Mouse (Mus musculus) kidney, postnatal 25 days (tissue): Measurements from ENCODE around the gene Gm11238.
"Not testable (repeated sequence)": the region's sequence is repeated elsewhere in the genome, so short reads cannot be mapped to it uniquely, and the experiment has no call there.

Experiments used
- DNase-seq, 2 experiments: peaks; one replicate each; pipeline ENCODE4 v3.0.0; 2021; ENCODE audit warnings: mixed read lengths in 2 of 2

Gene Gm11238

DNA sequence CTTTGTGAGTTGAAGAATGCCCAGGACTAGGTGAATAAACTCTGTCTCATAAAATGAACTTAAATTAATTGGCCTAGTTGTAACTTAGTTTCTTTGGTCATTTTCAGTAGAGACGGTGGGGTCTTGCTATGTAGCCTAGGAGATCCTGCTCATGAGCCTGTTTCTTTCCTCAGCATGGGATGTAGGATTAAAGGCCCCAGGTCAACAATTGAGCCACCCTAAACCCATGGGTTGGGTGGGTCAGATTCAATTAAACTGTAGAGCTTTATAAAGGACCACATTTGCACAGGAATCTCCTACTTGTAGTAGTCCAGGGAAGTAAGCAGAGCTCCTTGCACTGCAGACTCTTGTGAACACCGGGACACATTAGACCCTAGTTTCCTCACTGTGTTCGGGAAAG lies at the start of gene Gm11238:
Gene Gm11238 (plus strand): TSS at position 301 of the 400 bp plus-strand sequence.
- DNase-seq: not testable (repeated sequence)

DNA sequence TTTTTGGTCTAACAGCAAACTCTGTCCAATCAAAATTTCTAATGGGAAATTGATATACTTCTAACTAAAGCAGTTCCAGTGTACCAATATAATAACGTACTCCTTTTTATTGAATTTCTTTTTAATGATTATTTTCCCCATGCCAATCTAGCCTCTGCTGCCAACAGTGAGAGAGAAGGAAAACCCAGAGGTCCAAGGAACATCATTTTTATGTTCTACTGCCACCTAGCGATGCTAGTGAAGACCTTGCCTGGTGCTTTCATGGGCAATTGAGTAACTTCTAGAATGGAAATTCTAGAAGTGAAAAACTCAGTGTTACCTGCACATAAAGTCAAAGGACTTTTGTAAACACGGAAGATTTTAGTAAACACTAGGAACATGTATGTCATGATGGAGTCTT lies 8.4 kb upstream of the Gm11238 start:
- DNase-seq: no peak

DNA sequence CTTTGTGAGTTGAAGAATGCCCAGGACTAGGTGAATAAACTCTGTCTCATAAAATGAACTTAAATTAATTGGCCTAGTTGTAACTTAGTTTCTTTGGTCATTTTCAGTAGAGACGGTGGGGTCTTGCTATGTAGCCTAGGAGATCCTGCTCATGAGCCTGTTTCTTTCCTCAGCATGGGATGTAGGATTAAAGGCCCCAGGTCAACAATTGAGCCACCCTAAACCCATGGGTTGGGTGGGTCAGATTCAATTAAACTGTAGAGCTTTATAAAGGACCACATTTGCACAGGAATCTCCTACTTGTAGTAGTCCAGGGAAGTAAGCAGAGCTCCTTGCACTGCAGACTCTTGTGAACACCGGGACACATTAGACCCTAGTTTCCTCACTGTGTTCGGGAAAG lies 15.0 kb downstream of the Gm11238 start, which contains the start of gene Gm11237:
Gene Gm11237 (plus strand): TSS at position 301 of the 400 bp plus-strand sequence.
- DNase-seq: not testable (repeated sequence)

GRCm38 (mm10) chr4:73637821-73638220 lies 30.1 kb downstream of the Gm11238 start, which contains the start of gene Gm11236:
Gene Gm11236, plus strand, starts transcription at chr4:73638121.
- not testable (repeated sequence) for DNase-seq

- not testable (repeated sequence) for DNase-seq
These were observed 54.2 kb downstream of the Gm11238 start for GRCm38 (mm10) chr4:73661864-73662263.

- DNase-seq: not testable (repeated sequence)
These were observed 60.4 kb downstream of the Gm11238 start, which contains the start of gene Gm11239 for GRCm38 (mm10) chr4:73668054-73668453. Gene Gm11239, plus strand, starts transcription at chr4:73668354.

DNA sequence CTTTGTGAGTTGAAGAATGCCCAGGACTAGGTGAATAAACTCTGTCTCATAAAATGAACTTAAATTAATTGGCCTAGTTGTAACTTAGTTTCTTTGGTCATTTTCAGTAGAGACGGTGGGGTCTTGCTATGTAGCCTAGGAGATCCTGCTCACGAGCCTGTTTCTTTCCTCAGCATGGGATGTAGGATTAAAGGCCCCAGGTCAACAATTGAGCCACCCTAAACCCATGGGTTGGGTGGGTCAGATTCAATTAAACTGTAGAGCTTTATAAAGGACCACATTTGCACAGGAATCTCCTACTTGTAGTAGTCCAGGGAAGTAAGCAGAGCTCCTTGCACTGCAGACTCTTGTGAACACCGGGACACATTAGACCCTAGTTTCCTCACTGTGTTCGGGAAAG lies 75.5 kb downstream of the Gm11238 start, which contains the start of gene Gm428:
Gene Gm428 (plus strand): TSS at position 301 of the 400 bp plus-strand sequence.
- not testable (repeated sequence) for DNase-seq
